Mouse (Mus musculus) lung, embryonic 15.5 days (tissue): ENCODE results near the gene Tmem210. TPM values are rescaled to one million over a fixed set of nuclear protein-coding genes. Genes with fewer than 3 reads are reported as not detected.

ENCODE experiments used
- ATAC-seq: fragments of 200-750 bp; cut with Nextera tagmentation; 2 replicates; pipeline ENCODE4 v1.8.0; 2017; ENCODE audit warnings: moderate number of reproducible peaks, borderline replicate concordance; ENCODE audit not compliant: low FRiP score, low TSS enrichment; ENCODE audit errors: extremely low read depth
- H3K27ac ChIP-seq: fragments of 300-500 bp; sonication (generic); 2 replicates; pipeline ENCODE4 v1.5.1; 2015; ENCODE audit warnings: moderate library complexity, mild to moderate bottlenecking, inconsistent platforms
- H3K27me3 ChIP-seq: fragments of 300-500 bp; sonication (generic); 2 replicates; pipeline ENCODE4 v1.6.1; 2015; ENCODE audit warnings: inconsistent platforms
- H3K36me3 ChIP-seq: fragments of 300-500 bp; sonication (generic); 2 replicates; pipeline ENCODE4 v1.6.1; 2015; ENCODE audit warnings: inconsistent platforms
- H3K4me1 ChIP-seq: fragments of 300-500 bp; sonication (generic); 2 replicates; pipeline ENCODE4 v1.6.1; 2015; ENCODE audit warnings: inconsistent platforms
- H3K4me2 ChIP-seq: fragments of 300-500 bp; sonication (generic); 2 replicates; pipeline ENCODE4 v1.6.1; 2015; ENCODE audit warnings: inconsistent platforms, mild to moderate bottlenecking, moderate library complexity
- H3K4me3 ChIP-seq: fragments of 300-500 bp; sonication (generic); 2 replicates; pipeline ENCODE4 v1.5.1; 2015; ENCODE audit warnings: mild to moderate bottlenecking, inconsistent platforms
- H3K9ac ChIP-seq: fragments of 300-500 bp; sonication (generic); 2 replicates; pipeline ENCODE4 v1.6.1; 2015; ENCODE audit warnings: inconsistent platforms
- H3K9me3 ChIP-seq: fragments of 300-500 bp; sonication (generic); 2 replicates; pipeline ENCODE4 v1.6.1; 2016; ENCODE audit warnings: inconsistent platforms
- WGBS: fragments of 180-500 bp; shearing (Covaris S2); methylation state at CpG from one replicate; pipeline ENCODE4 v1.1.7; 2015; 5-methylcytosine and 5-hydroxymethylcytosine counted together
- polyA plus RNA-seq: library from polyadenylated mRNA; unstranded; fragments of >200 nt; fragmentation: Nextera tagmentation; extraction: Ambion mirVana; gene quantifications from 2 replicates; pipeline ENCODE4 v1.2.1, GENCODE M21; 2015

Gene Tmem210
- polyA plus RNA-seq, 1 experiment from 2014 or later = not detected

GRCm38 (mm10) chr2:25333569-25333968, 45.6 kb downstream of the Tmem210 start:
- Histone ChIP-seq H3K36me3 (peaks cover 44% of the 10 kb centered on the region), H3K4me3 (peak overlapping the region; percentile 80), H3K9ac (peak overlapping the region; percentile 85), H3K4me1 (peaks cover 17% of the 10 kb centered on the region), H3K9me3 (no peaks in the 10 kb centered on the region), H3K27ac (no peak overlapping the region), H3K4me2 (peak overlapping the region; percentile 87), H3K27me3 (no peaks in the 10 kb centered on the region)
- 76% methylated on average over 2 of the region's 2 CpGs for WGBS
- ATAC-seq = no peak

GRCm38 (mm10) chr2:25338303-25338702, 50.4 kb downstream of the Tmem210 start:
- Histone ChIP-seq H3K27me3 (no peaks in the 10 kb centered on the region), H3K9ac (no peak overlapping the region), H3K4me1 (peaks cover 7% of the 10 kb centered on the region), H3K27ac (no peak overlapping the region), H3K9me3 (no peaks in the 10 kb centered on the region), H3K4me2 (no peak overlapping the region), H3K4me3 (no peak overlapping the region), H3K36me3 (peaks cover 75% of the 10 kb centered on the region)
- no peak for ATAC-seq
- WGBS = 92% methylated on average over 6 of the region's 6 CpGs

Other genes with a start within 250 kb of the Tmem210 start
- 67.3 and 71.1 TPM in 2 replicates for gene Nsmf, start 233.8 kb upstream of the Tmem210 start, polyA plus RNA-seq
- 0.31 and 0.52 TPM in 2 replicates for gene Entpd8, start 207.8 kb upstream of the Tmem210 start, polyA plus RNA-seq
- 1.0 and 1.1 TPM in 2 replicates for gene Noxa1, start 193.0 kb upstream of the Tmem210 start, polyA plus RNA-seq
- 15.7 and 16.0 TPM in 2 replicates for gene Nrarp, start 107.4 kb upstream of the Tmem210 start, polyA plus RNA-seq
- gene Tor4a, start 91.3 kb upstream of the Tmem210 start, polyA plus RNA-seq = 8.8 and 11.7 TPM in 2 replicates
- 121 and 122 TPM in 2 replicates for gene Nelfb, start 76.7 kb upstream of the Tmem210 start, polyA plus RNA-seq
- not detected in 2 replicates for gene Stpg3, start 73.5 kb upstream of the Tmem210 start, polyA plus RNA-seq
- gene Fam166a, start 69.4 kb upstream of the Tmem210 start, polyA plus RNA-seq = 0.69 and 1.4 TPM in 2 replicates
- 704 and 709 TPM in 2 replicates for gene Tubb4b, start 63.4 kb upstream of the Tmem210 start, polyA plus RNA-seq
- not detected in 2 replicates for gene Slc34a3, start 53.8 kb upstream of the Tmem210 start, polyA plus RNA-seq
- gene Rnf224, start 51.4 kb upstream of the Tmem210 start, polyA plus RNA-seq = not detected in 2 replicates
- 8.9 and 9.9 TPM in 2 replicates for gene Rnf208, start 45.9 kb upstream of the Tmem210 start, polyA plus RNA-seq
- 0.19 and 0.35 TPM in 2 replicates for gene Cysrt1, start 45.7 kb upstream of the Tmem210 start, polyA plus RNA-seq
- gene AL732309.1, start 41.3 kb upstream of the Tmem210 start, polyA plus RNA-seq = 3.5 and 5.0 TPM in 2 replicates
- gene Tmem203, start 32.7 kb upstream of the Tmem210 start, polyA plus RNA-seq = 24.4 and 24.5 TPM in 2 replicates
- 6.7 and 8.7 TPM in 2 replicates for gene Tprn, start 25.5 kb upstream of the Tmem210 start, polyA plus RNA-seq
- 229 and 239 TPM in 2 replicates for gene Ssna1, start 15.7 kb upstream of the Tmem210 start, polyA plus RNA-seq
- 132 and 136 TPM in 2 replicates for gene Anapc2, start 15.7 kb upstream of the Tmem210 start, polyA plus RNA-seq
- gene Lrrc26, start 1.8 kb downstream of the Tmem210 start, polyA plus RNA-seq = 3.4 and 4.5 TPM in 2 replicates
- gene Grin1, start 31.0 kb downstream of the Tmem210 start, polyA plus RNA-seq = 0.45 and 0.48 TPM in 2 replicates
- 48.8 and 52.0 TPM in 2 replicates for gene Man1b1, start 44.2 kb downstream of the Tmem210 start, polyA plus RNA-seq
- 14.5 and 14.9 TPM in 2 replicates for gene Dpp7, start 68.2 kb downstream of the Tmem210 start, polyA plus RNA-seq
- gene Uap1l1, start 77.5 kb downstream of the Tmem210 start, polyA plus RNA-seq = 16.4 and 20.5 TPM in 2 replicates
- gene Sapcd2, start 84.2 kb downstream of the Tmem210 start, polyA plus RNA-seq = 42.2 and 45.2 TPM in 2 replicates
- 2.1 and 3.6 TPM in 2 replicates for gene Entpd2, start 107.7 kb downstream of the Tmem210 start, polyA plus RNA-seq
- gene Npdc1, start 111.2 kb downstream of the Tmem210 start, polyA plus RNA-seq = 27.5 and 28.7 TPM in 2 replicates
- gene Fut7, start 135.1 kb downstream of the Tmem210 start, polyA plus RNA-seq = 0.11 TPM in 1 of 2 replicates, not detected in the other
- gene Abca2, start 140.6 kb downstream of the Tmem210 start, polyA plus RNA-seq = 4.5 and 4.8 TPM in 2 replicates
- gene Clic3, start 168.7 kb downstream of the Tmem210 start, polyA plus RNA-seq = 77.9 and 90.3 TPM in 2 replicates
- gene Paxx, start 172.9 kb downstream of the Tmem210 start, polyA plus RNA-seq = 31.5 and 37.0 TPM in 2 replicates
- gene Ptgds, start 181.9 kb downstream of the Tmem210 start, polyA plus RNA-seq = 10.2 and 24.3 TPM in 2 replicates
- gene Lcn12, start 205.8 kb downstream of the Tmem210 start, polyA plus RNA-seq = not detected in 2 replicates
- gene Fbxw5, start 212.6 kb downstream of the Tmem210 start, polyA plus RNA-seq = 72.8 and 76.2 TPM in 2 replicates
- gene C8g, start 213.6 kb downstream of the Tmem210 start, polyA plus RNA-seq = 5.8 and 6.6 TPM in 2 replicates